Mouse (Mus musculus): ENCODE results near the gene Isoc2a. TPM values are rescaled to one million over a fixed set of nuclear protein-coding genes. Genes with fewer than 3 reads are reported as not detected.
"Not testable (repeated sequence)": the region's sequence is repeated elsewhere in the genome, so short reads cannot be mapped to it uniquely, and the experiment has no call there.

Isoc2a gene
- 55.7 and 67.9 TPM in 2 replicates for total RNA-seq (2021)
- long read RNA-seq, experiment 1, partial matches to known transcripts: 12 of 13 reads
- long read RNA-seq, experiment 1, other reads (novel, unspliced or antisense): 1 of 13 reads
- long read RNA-seq, experiment 2, partial matches to known transcripts: 8 of 12 reads
- long read RNA-seq, experiment 2, other reads (novel, unspliced or antisense): 4 of 12 reads

DNA sequence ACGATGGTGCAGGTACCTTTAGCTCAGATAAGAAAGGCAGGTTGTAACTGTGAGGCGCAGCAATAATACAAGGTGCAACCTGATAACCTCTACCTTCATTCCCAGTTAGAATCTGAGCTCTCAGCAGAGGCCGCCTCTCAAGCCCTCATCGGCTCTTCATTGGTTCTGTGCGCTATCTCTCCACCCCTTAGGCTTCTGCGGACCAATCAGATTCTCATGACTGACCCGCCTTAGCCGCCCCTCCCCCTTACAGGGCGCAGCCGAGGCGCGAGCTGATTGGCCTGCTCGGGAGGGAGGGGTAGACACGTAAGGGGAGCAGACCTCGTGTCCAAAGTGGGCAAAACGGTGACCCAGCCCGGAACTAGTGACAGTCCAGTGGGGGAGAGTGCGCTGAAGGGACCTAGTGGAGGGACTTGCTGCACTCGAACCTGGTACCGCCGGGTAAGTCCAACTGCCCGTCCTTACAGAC, at the start of gene Isoc2a:
Gene Isoc2a, plus strand, starts transcription at position 401 of the 469 bp plus-strand sequence.
- DNase-seq: peak; percentile 96

DNA sequence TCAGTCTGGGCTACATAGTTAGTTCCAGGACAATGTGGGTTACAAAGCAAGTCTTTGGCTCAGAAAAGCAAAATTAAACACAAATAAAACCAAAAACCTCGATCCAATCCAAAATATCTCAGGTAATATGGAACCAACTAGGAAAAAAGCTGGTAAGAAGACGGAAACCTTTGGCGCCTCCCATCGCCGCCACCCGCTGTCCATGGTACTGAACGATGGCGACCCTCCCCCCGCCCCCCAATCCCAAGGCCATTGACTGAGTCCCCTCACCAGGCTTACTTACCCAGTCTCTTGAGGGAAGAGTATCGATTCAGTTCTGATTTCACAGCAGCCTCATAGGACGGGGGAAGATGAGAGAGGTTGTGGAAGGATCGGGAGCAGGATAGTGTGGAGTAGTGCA, 46.5 kb upstream of the Isoc2a start:
- DNase-seq: no peak

DNA sequence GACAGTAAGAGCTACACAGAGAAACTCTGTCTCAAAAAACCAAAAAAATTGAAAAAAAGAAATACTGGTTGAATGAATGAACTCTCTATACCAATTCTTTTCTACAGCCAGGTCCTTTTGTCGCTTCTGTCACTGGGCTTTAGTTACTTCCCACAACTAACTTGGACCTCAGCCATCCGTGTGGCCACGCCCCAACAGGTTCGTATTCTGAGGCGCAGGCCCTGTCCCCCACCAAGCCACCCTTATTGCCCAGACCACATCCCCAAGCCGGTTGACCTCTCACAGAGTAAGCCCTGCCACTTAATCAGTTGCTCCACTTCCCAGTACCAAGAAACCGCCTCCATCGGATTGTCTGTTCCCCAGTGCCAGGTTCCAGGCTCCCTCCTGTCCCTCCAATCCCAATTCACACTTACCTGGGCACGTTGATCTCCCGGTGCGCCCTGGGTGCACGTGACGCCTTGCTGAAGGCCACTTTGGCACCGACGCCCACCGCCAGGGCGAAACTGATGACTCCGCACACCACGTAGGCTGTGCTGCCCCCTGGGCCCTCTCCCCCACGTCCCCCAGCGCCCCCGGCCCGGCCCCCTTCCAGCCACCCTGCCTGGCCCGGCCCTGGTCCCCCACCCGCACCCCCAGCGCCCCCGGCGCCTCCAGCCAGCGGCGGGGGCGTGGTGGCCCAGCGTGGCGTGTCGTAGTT, 41.2 kb upstream of the Isoc2a start:
- no peak for DNase-seq

DNA sequence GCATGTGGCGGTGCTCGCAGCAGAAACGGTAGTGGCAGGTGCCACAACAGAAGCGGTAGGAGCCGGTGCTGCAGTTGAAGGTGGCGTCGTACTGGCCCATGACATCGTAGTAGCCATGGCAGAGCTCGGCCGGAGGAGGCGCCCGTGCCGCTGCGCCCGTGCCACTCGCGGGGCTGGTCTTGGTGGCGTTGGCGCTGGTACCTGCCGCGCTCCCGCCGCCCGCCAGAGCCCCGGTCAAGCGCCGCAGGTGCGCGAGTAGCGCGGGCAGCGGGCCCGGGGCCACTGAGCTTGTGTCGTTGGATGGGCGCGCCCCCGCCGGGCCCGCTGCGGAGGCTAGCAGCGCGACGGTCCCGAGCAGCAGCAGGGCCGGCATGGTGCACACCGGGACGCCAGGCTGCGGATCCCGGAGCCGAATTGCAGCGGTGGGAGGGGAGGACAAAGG, 40.6 kb upstream of the Isoc2a start:
- peak; percentile 83 for DNase-seq

DNA sequence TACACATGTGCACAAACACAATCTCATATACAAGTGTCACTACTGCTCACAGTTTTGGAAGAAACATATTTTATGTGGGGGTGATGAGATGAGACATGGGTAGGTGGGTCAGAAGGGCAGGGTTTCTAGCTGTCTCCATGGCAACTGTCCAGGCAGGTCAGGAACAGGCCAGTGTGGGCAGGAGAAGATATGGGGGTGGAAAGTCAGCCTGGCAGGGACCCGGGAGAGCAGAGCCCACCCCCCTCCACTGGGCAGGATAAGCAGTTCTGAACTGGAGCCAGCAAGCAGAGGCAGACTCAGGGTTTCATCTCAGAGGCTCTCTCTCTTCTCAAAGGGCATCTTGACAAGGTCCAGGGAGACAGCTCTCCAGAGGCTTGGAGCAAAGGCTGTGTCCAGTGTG, 39.3 kb upstream of the Isoc2a start:
- DNase-seq: no peak

DNA sequence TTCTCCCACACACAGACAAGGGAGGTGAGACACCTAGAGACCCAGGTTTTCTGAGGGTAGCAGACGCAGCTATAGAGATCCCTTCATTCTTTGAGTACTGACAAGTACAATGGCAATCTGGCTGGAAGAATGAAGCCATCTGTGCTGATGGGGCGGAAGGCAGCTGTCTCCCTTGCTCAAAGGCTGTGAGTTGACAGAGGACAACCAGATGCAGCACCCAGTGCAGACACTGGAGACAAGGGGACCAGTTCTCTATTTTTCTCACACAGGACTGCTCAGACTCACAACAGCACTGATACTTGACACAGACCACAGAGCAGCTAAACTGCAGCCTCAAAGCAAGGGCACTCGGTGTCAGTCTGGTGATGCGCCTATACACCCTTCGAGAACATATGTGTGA, 34.9 kb upstream of the Isoc2a start:
- DNase-seq: no peak

DNA sequence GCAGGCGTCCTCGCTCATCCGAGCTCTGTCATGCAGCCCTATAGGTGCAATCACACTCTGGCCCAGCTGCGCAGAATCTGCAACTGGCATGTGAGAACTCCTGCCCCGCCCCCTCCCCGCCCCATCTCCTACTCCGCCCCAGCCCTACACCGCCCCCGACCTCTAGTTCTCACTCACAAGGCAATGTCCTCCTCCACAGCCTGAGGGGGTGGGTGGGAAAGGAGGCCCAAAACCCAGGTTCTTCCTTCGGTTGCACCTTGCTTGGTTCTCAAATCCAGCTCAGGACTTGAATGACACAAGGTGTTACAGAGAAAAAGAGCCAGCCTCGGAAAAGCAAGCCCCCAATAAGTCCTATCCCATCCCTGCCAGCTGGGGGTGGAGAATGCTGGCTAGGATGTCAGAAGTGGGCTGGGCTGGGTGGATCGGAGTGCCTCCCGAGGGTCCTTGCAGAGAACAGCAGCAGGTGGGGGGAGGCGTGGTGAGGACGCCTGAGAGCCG, 34.3 kb upstream of the Isoc2a start:
- peak; percentile 23 for DNase-seq

DNA sequence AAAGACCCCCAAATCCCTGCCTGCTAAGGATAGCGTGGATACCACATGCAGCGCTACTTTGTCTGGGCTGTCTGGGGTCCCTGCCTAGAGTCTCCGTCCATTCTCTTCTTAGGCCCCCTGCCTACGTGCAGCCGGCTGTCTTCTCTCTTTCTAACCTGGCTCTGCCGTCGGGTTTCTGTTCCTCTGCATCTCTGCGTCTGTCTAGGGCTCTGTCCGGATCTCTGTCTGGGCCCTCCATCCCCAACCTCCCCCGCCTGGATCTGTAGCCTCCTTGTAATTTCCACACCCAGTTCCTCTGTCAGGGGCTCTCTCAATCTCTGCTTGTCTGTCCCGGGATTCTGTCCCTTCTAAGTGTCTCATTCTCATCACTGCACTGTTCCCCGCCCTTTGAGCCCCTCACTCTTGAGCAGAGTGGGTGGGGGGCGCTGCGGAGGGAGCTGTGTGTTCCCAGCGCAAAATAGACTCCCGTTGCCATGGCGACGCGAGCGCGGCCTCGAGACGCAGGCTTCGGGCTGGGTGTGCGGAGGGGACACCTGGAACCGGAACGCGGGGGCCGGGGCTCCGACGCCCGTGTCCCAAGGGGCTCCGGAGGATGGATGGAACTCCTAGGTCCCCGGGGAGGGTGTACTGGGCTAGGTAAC, 33.2 kb upstream of the Isoc2a start:
- DNase-seq: peak; percentile 47

DNA sequence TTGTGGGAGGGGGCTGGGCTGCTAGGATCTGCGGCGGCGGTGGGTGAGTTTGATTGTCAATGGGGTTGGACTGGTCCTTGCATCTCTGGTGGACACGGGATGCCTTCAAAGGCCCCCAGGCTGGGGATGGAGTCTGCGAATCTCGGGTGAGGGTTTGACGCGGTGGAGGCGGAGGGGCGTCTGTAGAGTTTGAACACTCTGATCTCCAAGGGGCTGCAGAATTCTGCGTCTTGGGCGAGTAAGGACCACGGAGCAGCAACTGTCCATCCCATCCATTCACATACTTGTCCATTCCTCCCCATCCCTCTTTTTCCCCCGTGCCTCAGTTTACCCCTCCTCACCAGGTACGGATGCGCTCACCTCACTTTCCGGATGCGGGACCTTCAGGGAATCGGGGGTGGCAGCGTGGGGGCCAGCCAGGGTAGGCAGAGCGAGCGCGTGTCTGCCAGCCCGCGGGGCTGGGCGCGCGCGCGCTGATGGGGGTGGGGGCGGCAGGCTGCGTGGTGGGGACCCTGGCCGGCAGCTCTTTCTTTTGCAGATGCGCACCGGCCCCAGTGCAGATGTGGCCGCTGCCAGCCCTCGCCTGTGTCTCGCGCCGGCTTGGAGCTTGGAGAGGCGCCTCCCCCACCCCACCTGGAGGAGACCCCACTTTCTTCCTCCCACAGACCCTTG, 32.6 kb upstream of the Isoc2a start, which contains the start of gene Shisa7:
Gene Shisa7, minus strand, starts transcription at position 452 of the 672 bp plus-strand sequence.
- DNase-seq: no peak

DNA sequence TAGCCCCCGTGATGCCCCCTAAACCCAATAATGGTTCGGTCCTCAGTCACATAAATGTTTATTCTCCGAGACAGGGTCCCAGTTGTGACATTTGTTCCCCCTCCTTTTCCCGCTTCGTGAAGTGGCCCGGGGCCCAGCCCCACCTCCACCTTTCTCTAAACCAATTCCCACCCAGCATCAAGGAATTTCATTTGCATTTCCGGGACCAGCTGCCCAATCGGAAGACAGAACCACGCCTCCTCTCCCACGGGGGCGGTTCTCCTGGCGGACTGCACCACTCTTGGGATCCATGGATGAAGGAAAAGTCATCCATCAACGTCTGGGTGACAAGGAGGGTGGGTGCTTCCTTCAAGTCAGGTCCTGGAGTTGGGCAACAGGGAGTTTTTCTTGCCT, 32.0 kb upstream of the Isoc2a start:
- peak; percentile 83 for DNase-seq

DNA sequence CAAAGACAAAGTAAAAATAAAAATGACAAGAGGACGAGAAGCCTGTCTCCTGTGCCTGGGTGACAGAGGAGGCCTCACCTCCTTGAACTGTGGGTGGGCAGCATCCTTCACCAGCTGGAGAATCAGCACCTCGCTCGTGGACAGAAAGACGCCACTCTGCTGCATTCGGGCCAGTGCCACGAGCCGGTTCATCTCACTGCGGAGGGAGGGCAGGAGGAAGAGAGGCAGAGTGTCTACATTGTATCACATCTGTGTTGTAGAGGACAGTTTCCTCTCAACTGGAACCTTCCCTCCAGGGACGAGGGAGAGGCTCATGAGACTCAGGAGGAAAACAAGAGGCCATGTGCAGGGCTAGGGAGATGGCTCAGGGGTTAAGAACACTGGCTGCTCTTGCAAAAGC, 27.6 kb upstream of the Isoc2a start:
- DNase-seq: no peak

DNA sequence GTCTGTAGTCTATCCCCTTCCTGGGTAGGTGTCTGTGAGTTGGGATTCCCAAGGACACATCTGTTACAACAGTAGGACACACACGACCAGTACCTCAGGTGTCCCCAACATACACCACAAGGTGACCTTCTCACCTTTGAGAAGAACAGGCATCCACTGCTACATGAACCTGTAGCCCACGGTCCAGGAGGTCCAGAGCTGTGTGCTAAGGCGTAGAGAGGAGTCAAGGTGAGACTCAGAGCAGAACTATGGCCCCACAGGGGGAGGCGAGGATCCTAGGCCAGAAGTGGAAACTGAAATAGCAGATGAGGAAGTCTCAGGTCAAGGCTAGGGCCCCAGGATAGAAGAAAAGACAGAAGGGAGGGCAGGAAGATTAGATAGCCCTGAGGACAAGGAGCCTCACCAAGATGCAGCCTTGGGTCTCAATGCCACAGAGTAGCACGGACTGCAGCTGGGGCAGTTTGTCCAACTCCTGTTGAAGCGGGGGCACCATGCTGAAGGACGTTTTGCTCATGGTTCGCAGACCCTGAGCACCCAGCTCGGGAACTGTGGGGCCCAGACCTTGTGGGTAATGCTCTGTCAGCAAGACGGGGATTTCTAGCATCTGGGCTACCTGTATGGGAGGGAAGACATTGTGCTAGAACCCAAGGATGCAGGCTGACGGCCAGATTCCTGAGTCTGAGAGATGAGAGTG, 26.2 kb upstream of the Isoc2a start:
- DNase-seq: no peak

DNA sequence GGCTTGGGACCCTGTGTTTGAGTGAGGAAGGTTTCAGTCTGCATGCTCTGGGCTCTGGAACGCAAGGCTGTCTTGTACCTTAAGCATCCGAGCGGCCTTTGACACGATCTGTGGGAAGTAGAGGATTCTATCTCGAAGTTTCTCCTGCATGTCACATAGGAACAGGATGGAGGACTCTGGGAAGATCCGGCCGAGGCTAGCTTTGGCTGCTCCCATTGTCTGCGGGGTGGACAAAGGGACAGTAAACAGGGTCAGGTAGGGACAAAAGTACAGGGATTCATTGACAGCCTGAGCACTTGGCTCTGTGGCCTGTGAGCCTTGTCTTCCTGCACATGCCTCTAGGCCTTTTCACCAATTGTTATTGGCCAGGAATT, 25.7 kb upstream of the Isoc2a start:
- no peak for DNase-seq

DNA sequence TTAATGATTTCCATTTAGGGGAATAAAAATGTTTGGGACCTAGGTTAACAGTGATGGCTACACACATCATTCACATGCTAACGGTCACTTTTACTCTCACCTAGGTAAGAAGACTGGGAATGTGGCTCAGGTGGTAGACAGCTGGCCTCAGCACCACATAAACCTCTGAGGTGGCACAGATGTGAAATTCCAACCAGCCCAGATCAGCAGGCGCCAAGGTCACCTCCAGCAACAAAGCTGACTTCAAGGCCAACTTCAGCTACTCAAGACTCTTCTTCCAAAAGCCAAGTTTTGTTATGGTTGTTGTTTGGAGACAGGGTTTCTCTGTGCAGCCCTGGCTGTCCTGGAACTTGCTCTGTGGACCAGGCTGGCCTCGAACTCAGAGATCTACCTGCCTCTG, 23.3 kb upstream of the Isoc2a start:
- DNase-seq: no peak

DNA sequence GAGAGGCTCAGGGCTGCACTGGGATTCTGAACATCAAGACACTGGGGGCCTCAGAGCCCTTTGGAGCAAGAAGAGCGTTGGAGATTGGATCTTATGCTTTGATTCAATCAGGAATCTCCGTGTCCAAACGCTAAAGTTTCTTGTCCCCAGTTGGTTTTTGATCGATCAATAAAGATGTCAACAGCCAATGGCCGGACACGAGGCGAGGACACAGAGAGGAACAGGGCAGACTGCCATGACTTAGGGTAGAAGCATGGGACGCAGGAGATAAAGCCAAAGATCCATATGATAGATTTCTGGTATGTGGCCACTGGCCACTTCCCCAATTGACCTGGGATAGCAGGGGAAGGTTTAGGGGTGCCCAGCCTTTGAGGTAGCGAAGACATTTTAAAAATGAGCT, 20.4 kb upstream of the Isoc2a start:
- DNase-seq: no peak

DNA sequence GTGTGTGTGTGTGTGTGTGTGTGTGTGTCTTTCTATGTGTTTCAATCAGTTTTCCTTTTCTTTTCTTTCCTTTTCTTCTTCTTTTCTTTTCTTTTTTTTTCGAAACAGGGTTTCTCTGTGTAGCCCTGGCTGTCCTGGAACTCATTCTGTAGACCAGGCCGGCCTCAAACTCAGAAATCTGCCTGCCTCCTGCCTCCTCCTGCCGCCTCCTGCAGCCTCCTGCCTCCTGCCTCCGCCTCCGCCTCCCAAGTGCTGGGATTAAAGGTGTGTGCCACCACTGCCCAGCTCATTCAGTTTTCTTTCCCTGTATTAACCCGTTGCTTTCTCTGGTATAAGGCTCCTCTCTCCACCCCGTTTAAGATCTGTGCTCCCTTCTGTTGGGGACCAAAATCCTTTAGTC, 19.6 kb upstream of the Isoc2a start:
- DNase-seq: no peak

DNA sequence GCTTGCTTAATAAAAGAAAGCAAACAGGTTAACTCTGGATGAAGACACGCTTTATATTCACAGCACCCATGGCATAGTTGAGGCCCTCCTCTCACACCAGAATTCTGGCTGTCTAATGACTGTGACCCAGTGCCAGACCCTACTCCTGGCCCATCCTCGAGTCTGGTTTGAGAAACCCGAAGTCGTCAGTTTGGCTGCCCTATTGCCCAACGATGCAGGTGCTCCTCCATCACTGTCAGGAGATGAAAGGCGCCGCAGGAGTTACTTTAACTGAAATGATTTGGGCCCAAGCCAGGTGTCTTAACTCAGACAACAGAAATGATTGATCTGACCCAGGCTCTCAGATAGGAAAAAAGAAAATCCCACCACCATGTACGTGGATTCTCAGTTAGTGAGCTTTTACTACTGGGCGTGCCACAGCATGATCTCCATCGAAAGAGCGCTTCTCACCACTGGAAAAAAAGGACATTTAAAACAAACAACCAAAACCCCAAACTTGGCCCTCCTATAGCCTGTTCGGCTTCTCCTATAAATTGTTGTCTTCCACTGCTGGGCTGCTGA, 17.5 kb upstream of the Isoc2a start:
- DNase-seq: no peak

DNA sequence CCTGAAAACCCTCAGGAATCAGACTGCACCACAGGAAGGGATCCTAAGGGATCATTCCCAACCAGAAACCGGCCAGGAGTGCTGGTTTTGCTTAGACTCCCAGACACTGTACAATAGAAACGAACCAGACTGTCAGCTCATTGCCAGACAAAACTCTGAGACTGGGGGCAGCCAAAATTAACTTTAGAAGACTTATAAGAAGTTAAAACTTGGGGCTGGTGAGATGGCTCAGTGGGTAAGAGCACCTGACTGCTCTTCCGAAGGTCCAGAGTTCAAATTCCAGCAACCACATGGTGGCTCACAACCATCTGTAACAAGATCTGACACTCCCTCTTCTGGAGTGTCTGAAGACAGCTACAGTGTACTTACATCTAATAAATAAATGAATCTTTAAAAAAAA, 16.0 kb upstream of the Isoc2a start:
- DNase-seq: not testable (repeated sequence)

DNA sequence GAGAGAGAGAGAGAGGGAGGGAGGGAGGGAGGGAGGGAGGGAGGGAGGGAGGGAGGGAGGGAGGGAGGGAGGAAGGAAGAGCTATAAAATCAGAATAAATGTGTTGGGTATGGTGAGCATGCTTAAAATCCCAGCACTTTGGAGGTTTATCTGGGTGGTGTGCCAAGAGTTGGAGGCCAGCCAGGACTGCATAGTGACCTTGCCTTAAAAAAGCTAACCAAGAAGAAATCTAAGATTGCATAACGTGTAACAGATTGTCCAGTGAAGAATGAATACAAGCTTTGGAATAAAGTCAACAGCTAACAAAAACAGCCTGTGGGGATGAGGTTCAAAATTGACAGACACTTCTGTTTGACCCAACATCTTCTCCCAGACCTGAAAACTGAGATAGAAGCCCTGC, 13.9 kb upstream of the Isoc2a start:
- peak; percentile 94 for DNase-seq

DNA sequence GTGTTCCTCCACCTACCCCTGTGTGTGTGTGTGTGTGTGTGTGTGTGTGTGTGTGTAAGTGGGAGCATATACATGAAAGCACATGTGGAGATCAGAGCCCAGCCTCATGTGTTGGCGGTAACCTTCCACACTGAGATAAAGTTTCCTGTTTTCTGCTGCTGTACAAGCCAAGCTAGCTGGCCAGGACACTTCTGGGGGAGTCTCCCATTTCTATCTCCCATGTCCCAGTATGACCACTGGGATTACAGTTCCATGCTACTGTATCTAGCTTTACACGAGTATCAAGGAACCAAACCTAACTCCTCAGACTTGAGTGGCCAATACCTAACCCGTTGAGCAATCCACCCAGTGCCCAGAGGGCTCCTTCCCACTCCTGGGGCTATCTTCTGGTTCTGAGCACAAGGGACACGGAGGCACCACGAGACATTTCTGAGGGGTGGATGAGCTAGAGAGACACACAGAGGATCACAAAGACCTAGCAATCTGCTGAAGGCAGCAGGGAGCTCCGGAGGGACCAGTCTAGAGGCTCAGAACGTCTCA, 13.3 kb upstream of the Isoc2a start:
- no peak for DNase-seq

DNA sequence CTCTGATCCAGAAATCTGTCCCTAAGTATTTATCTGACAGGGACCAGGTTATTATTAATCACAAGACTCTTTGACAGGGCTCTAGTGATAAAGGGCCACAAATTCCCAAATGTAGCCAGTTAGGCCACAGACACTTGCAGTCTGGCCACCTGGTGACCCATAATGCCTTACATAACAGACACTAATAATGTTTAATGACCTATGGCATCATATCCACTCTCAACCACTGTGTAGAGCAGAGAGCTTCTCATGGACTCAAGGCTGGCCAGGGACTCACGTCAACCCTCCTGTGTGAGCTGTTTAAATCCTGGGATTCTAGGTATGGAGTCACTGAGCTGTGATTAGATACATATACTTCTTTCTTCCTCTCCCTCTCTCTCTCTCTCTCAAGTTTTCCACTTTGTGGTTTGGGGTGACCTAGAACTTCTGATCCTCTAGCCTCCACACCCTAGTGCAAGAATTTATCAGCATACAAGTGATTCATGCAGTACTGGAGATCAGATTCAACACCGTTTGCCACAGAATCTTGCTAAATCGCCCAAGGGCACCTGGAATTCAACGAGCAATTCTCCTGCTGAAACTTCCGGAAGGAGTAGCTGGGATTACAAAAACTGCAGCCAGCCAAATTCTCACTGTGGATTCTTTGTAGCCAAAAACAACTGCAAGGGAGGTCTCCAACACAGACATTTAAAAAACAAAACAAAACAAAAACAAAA, 12.7 kb upstream of the Isoc2a start:
- DNase-seq: peak; percentile 60

All from adrenal gland, postnatal 14 days (tissue).